Mouse (Mus musculus) kidney, postnatal 10 days (tissue): ENCODE measurements around the gene Fcrl6.

Source experiments
- DNase-seq: peaks from one replicate; pipeline ENCODE4 v3.0.0; 2021; ENCODE audit warnings: mixed read lengths

Gene Fcrl6

GRCm38 (mm10) chr1:172612745-172613144 lies 10.4 kb upstream of the Fcrl6 start:
- peak; percentile 28 for DNase-seq

GRCm38 (mm10) chr1:172611304-172611703 lies 9.0 kb upstream of the Fcrl6 start:
- no peak for DNase-seq

GRCm38 (mm10) chr1:172594495-172594894 lies 7.9 kb downstream of the Fcrl6 start:
- peak; percentile 67 for DNase-seq

GRCm38 (mm10) chr1:172593956-172594355 lies 8.4 kb downstream of the Fcrl6 start:
- DNase-seq = no peak

GRCm38 (mm10) chr1:172593321-172593720 lies 9.0 kb downstream of the Fcrl6 start:
- DNase-seq = no peak

- peak; percentile 44 for DNase-seq
These were observed 12.0 kb downstream of the Fcrl6 start, which contains the start of gene Slamf8 for GRCm38 (mm10) chr1:172590385-172590784. Gene Slamf8, minus strand, starts transcription at chr1:172590568.

- no peak for DNase-seq
These were observed 16.5 kb downstream of the Fcrl6 start for GRCm38 (mm10) chr1:172585612-172586567.

- DNase-seq = no peak
These were observed 17.3 kb downstream of the Fcrl6 start for GRCm38 (mm10) chr1:172585026-172585425.

- no peak for DNase-seq
These were observed 18.1 kb downstream of the Fcrl6 start for GRCm38 (mm10) chr1:172584271-172584670.

- no peak for DNase-seq
These were observed 19.9 kb downstream of the Fcrl6 start for GRCm38 (mm10) chr1:172582436-172582835.

GRCm38 (mm10) chr1:172580116-172580515 lies 22.2 kb downstream of the Fcrl6 start:
- DNase-seq = no peak

GRCm38 (mm10) chr1:172567758-172568157 lies 34.6 kb downstream of the Fcrl6 start:
- DNase-seq = no peak

GRCm38 (mm10) chr1:172566131-172566530 lies 36.2 kb downstream of the Fcrl6 start:
- DNase-seq = no peak

- no peak for DNase-seq
These were observed 38.9 kb downstream of the Fcrl6 start for GRCm38 (mm10) chr1:172563465-172563828.

- peak; percentile 85 for DNase-seq
These were observed 39.5 kb downstream of the Fcrl6 start for GRCm38 (mm10) chr1:172562641-172563464.

GRCm38 (mm10) chr1:172555638-172556037 lies 46.7 kb downstream of the Fcrl6 start, which contains the start of gene Vsig8:
Gene Vsig8, plus strand, starts transcription at chr1:172555938.
- no peak for DNase-seq

GRCm38 (mm10) chr1:172552623-172553022 lies 49.7 kb downstream of the Fcrl6 start:
- peak; percentile 53 for DNase-seq

GRCm38 (mm10) chr1:172551009-172551408 lies 51.3 kb downstream of the Fcrl6 start:
- no peak for DNase-seq

GRCm38 (mm10) chr1:172550551-172550951 lies 51.8 kb downstream of the Fcrl6 start:
- peak; percentile 70 for DNase-seq

- DNase-seq = no peak
These were observed 52.6 kb downstream of the Fcrl6 start for GRCm38 (mm10) chr1:172549717-172550116.

- no peak for DNase-seq
These were observed 53.0 kb downstream of the Fcrl6 start for GRCm38 (mm10) chr1:172549314-172549713.

- DNase-seq = no peak
These were observed 53.9 kb downstream of the Fcrl6 start for GRCm38 (mm10) chr1:172548501-172548900.
